Mouse (Mus musculus): Measurements from ENCODE around the gene Gpr35.

DNA sequence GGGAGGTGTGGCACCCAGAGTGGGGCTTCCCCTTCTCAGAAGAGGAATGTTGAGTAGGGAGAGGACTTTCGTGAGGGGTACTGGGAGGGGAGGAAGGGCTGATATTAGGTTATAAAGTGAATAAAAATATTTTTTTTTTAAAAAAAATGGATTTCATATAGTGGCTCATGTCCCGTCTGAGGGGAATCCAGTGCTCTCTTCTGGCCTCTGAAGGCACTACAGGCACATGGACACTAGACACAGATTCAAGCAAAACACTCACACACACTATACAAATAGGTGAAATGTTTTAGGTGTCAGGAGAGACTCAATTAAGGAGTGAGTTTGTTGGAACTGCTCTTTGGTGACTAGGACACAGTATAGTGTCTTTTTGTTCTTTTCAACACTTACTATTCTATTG lies 14.7 kb upstream of the Gpr35 start:
- TF ChIP-seq CTCF (IDR thresholded peaks at IDR 0.05; ENCODE audit: borderline replicate concordance, insufficient read depth, low read length), result no peak
- TF ChIP-seq POLR2A (IDR thresholded peaks at IDR 0.05; ENCODE audit: low read depth, low read length), result no peak
